8 mouse cellular contexts compared by ENCODE assay signal in the genomic region with DNA sequence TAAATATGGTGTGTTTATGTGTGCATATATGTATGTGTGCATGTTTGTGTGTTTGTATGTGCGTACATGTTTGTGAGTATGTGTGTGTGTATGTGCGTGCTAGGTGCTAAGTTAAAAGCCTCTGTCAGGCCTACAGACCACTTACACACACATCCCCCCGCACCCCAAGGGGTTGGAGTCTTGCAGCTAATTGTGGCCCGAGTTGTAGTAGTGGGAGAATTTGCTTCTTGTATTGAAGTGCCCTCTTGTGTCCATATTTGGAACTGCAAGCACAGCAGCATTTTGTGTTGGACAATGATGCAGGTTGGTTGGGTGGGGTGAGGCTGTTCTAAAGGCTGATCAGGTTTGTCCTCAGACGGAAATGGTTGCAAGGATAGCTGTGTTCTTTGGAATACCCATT. TPM values are rescaled to one million over a fixed set of nuclear protein-coding genes. Genes with fewer than 3 reads are reported as not detected.
DNase-seq lines count a peak whose midpoint lies in the region; ATAC-seq and TF ChIP-seq lines count a peak whose summit lies in the region.
"Had no signal": no experiment of that assay in that cellular context is flagged by ENCODE, and none has a peak within 500 bp of the region (broad histone marks: within the 10 kb centered on the region; RNA-seq: fewer than 3 reads in every experiment).

No protein-coding gene starts in this region.

- H3K27ac ChIP-seq in MEL (ENCODE audit: control insufficient read depth, low read depth, low read length) = no peak overlapping the region
- H3K27ac ChIP-seq in embryonic facial prominence, embryonic 11.5 days (replicated peaks; ENCODE audit: low read depth, low read length) = no peak overlapping the region
- no peak overlapping the region for H3K27ac ChIP-seq in heart, postnatal 0 days (ENCODE audit: low read depth)

- peak; percentile 94 for TF ChIP-seq RAD21 in MEL (IDR thresholded peaks at IDR 0.05; ENCODE audit: low read depth, low read length)

- no peaks in the 10 kb centered on the region for H3K9me3 ChIP-seq in MEL (replicated peaks; ENCODE audit: insufficient read depth, low read length)
- no peaks in the 10 kb centered on the region for H3K9me3 ChIP-seq in embryonic facial prominence, embryonic 11.5 days (replicated peaks; ENCODE audit: control insufficient read depth, low read length)
- no peaks in the 10 kb centered on the region for H3K9me3 ChIP-seq in heart, postnatal 0 days (replicated peaks; ENCODE audit: control insufficient read depth, low read length)

- no peak overlapping the region for H3K4me3 ChIP-seq in MEL (ENCODE audit: control insufficient read depth in 1 of 2, insufficient read depth in 1 of 2, low read depth in 2 of 2, low read length in 2 of 2)
- H3K4me3 ChIP-seq in embryonic facial prominence, embryonic 11.5 days (ENCODE audit: low read depth, low read length) = no peak overlapping the region
- no peak overlapping the region for H3K4me3 ChIP-seq in heart, postnatal 0 days (ENCODE audit: low read depth, low read length)
- H3K4me3 ChIP-seq: megakaryocyte, embryonic 14.5 days had no signal

- no peak for TF ChIP-seq POLR2A in MEL (IDR thresholded peaks at IDR 0.05; ENCODE audit: control insufficient read depth in 1 of 2, insufficient read depth in 1 of 2, low read depth in 1 of 2, low read length in 2 of 2, poor library complexity in 1 of 2)

- no peak overlapping the region for H3K4me2 ChIP-seq in embryonic facial prominence, embryonic 11.5 days (ENCODE audit: low read depth, low read length)
- no peak overlapping the region for H3K4me2 ChIP-seq in heart, postnatal 0 days (ENCODE audit: low read depth, low read length)

- H3K36me3 ChIP-seq in MEL (ENCODE audit: control insufficient read depth in 1 of 2, insufficient read depth in 2 of 2, low read length in 2 of 2) = no peaks in the 10 kb centered on the region
- H3K36me3 ChIP-seq in embryonic facial prominence, embryonic 11.5 days (replicated peaks; ENCODE audit: control insufficient read depth, insufficient read depth, low read depth, low read length) = no peaks in the 10 kb centered on the region
- H3K36me3 ChIP-seq in heart, postnatal 0 days (replicated peaks; ENCODE audit: control insufficient read depth, insufficient read depth, low read length) = no peaks in the 10 kb centered on the region

- H3K27me3 ChIP-seq in MEL (ENCODE audit: control insufficient read depth in 1 of 2, insufficient read depth in 2 of 2, low read length in 2 of 2) = no peaks in the 10 kb centered on the region
- H3K27me3 ChIP-seq in embryonic facial prominence, embryonic 11.5 days (ENCODE audit: control insufficient read depth, insufficient read depth, low read length) = no peaks in the 10 kb centered on the region
- H3K27me3 ChIP-seq in heart, postnatal 0 days (ENCODE audit: control insufficient read depth, insufficient read depth, low read length) = no peaks in the 10 kb centered on the region

- no peak overlapping the region for H3K9ac ChIP-seq in MEL (ENCODE audit: control insufficient read depth, low read depth, low read length, poor library complexity, severe bottlenecking)
- H3K9ac ChIP-seq in embryonic facial prominence, embryonic 11.5 days (replicated peaks; ENCODE audit: low read length) = no peak overlapping the region
- no peak overlapping the region for H3K9ac ChIP-seq in heart, postnatal 0 days (replicated peaks; ENCODE audit: low read depth, low read length)

- 40% methylated on average over 5 of the region's 5 CpGs for WGBS in embryonic facial prominence, embryonic 11.5 days
- 29% methylated on average over 5 of the region's 5 CpGs for WGBS in heart, postnatal 0 days

- TF ChIP-seq CTCF in MEL (IDR thresholded peaks at IDR 0.05 in 2 of 3, conservative IDR thresholded peaks at IDR 0.05 in 1 of 3; ENCODE audit: control insufficient read depth in 1 of 3, insufficient read depth in 1 of 3, low read depth in 2 of 3, low read length in 3 of 3, poor library complexity in 1 of 3, severe bottlenecking in 1 of 3) = peak; percentile 60 to 99 (median 96)
- TF ChIP-seq CTCF in heart, postnatal 0 days (IDR thresholded peaks at IDR 0.05; ENCODE audit: low read depth) = peak; percentile 94

- no peak for ATAC-seq in embryonic facial prominence, embryonic 11.5 days (replicated peaks; ENCODE audit: insufficient number of reproducible peaks, low FRiP score, low TSS enrichment, low read depth)
- peak; percentile 25; the same call in 1 of the 2 replicates for ATAC-seq in heart, postnatal 0 days (ENCODE audit: insufficient read depth, low read depth)

- peaks cover 0 to 4% of the 10 kb centered on the region in 2 experiments; a peak in 3 of 4 replicates for H3K4me1 ChIP-seq in MEL (ENCODE audit: control insufficient read depth in 1 of 2, insufficient read depth in 2 of 2, low read length in 2 of 2)
- H3K4me1 ChIP-seq in embryonic facial prominence, embryonic 11.5 days (ENCODE audit: control insufficient read depth, insufficient read depth, low read length) = no peaks in the 10 kb centered on the region
- 0 out of 2 replicates have a peak, but pooled peaks cover 4% of the 10 kb centered on the region for H3K4me1 ChIP-seq in heart, postnatal 0 days (ENCODE audit: control insufficient read depth, insufficient read depth)

- no peak for TF ChIP-seq EP300 in MEL (IDR thresholded peaks at IDR 0.05; ENCODE audit: low read depth in 1 of 2, low read length in 2 of 2)
- no peak for TF ChIP-seq EP300 in heart, postnatal 0 days (IDR thresholded peaks at IDR 0.05; ENCODE audit: low read depth)

- DNase-seq in MEL (ENCODE audit: low read depth, low spot score) = peak; percentile 87
- peak; percentile 83 for DNase-seq in adrenal gland, postnatal 14 days
- peak; percentile 81 for DNase-seq in embryonic facial prominence, embryonic 11.5 days (ENCODE audit: low spot score)
- peak; percentile 56 for DNase-seq in heart, postnatal 0 days (ENCODE audit: low spot score)
- peak; percentile 53 to 75 for DNase-seq in layer of hippocampus, adult 8-10 months (ENCODE audit: low spot score in 2 of 2)
- peak; percentile 87 for DNase-seq in lung, postnatal 10 days
- DNase-seq in spleen, adult 18-20 months = peak; percentile 12 to 66

- no peaks in the 10 kb centered on the region for H3K79me2 ChIP-seq in MEL (ENCODE audit: control insufficient read depth, insufficient read depth, low read length, poor library complexity)

TF ChIP-seq in MEL, 35 proteins besides CTCF, POLR2A, EP300 and RAD21 (continues in another document):
- TF ChIP-seq MYC (IDR thresholded peaks at IDR 0.05; ENCODE audit: low read depth, low read length) (0 out of 2 replicates have a peak, but pooled peaks have one; percentile 53), ZC3H11A (IDR thresholded peaks at IDR 0.05; ENCODE audit: low read depth, low read length) (peak; percentile 91), ELF1 (IDR thresholded peaks at IDR 0.05; ENCODE audit: low read depth, low read length) (no peak), MAZ (IDR thresholded peaks at IDR 0.05; ENCODE audit: low read depth, low read length) (peak; percentile 61; the same call in 1 of the 2 replicates), USF1 (IDR thresholded peaks at IDR 0.05; ENCODE audit: low read depth, low read length) (no peak), TAL1 (IDR thresholded peaks at IDR 0.05; ENCODE audit: low read length) (no peak), SMC3 (IDR thresholded peaks at IDR 0.05; ENCODE audit: low read depth, low read length) (peak; percentile 94), TCF12 (IDR thresholded peaks at IDR 0.05; ENCODE audit: low read depth, low read length) (no peak)

RNA-seq across cellular contexts. Expression of a gene that starts 35.7 kb away (rescaled TPM):
- total RNA-seq in MEL (2012; rRNA removed) = not detected in 2 replicates
- under 1 TPM in 1 of 2 experiments, not detected in 1; 0.07 TPM for polyA plus RNA-seq in MEL (2012; ENCODE audit: insufficient read depth in 1 of 2, insufficient read length in 2 of 2, low read depth in 1 of 2, low replicate concordance in 2 of 2, missing spikeins in 1 of 2)
- total RNA-seq in adrenal gland, postnatal 14 days (2021) = not detected in 2 replicates
- not detected in 2 replicates for polyA plus RNA-seq in embryonic facial prominence, embryonic 11.5 days (2014; fragmentation: Nextera tagmentation; extraction: Ambion mirVana)
- total RNA-seq in heart, postnatal 0 days (2014; rRNA removed; ENCODE audit: low replicate concordance) = not detected in 2 replicates
- 0.29 and 0.63 TPM in 2 replicates for polyA plus RNA-seq in heart, postnatal 0 days (2015; fragmentation: Nextera tagmentation; extraction: Ambion mirVana)
- not detected for total RNA-seq in layer of hippocampus, adult 8-10 months (2022)

RNA-seq across cellular contexts. Expression of a gene that starts 39.3 kb away (rescaled TPM):
- 1.0 and 1.3 TPM in 2 replicates for total RNA-seq in MEL (2012; rRNA removed)
- polyA plus RNA-seq in MEL (2012; ENCODE audit: insufficient read depth in 1 of 2, insufficient read length in 2 of 2, low read depth in 1 of 2, low replicate concordance in 2 of 2, missing spikeins in 1 of 2) = 1 to 10 TPM in 1 of 2 experiments, not detected in 1; 3.0 TPM
- total RNA-seq in adrenal gland, postnatal 14 days (2021) = 2.9 and 3.2 TPM in 2 replicates
- polyA plus RNA-seq in embryonic facial prominence, embryonic 11.5 days (2014; fragmentation: Nextera tagmentation; extraction: Ambion mirVana) = 2.2 and 2.6 TPM in 2 replicates
- total RNA-seq in heart, postnatal 0 days (2014; rRNA removed; ENCODE audit: low replicate concordance) = 1.1 TPM in 1 of 2 replicates, not detected in the other
- polyA plus RNA-seq in heart, postnatal 0 days (2015; fragmentation: Nextera tagmentation; extraction: Ambion mirVana) = 0.05 and 0.12 TPM in 2 replicates
- 10 to 100 TPM; 37.8 to 51.4 (median 42.4) TPM for total RNA-seq in layer of hippocampus, adult 8-10 months (2022)

RNA-seq across cellular contexts. Expression of a gene that starts 49.3 kb away (rescaled TPM):
- 3.2 and 4.4 TPM in 2 replicates for total RNA-seq in MEL (2012; rRNA removed)
- polyA plus RNA-seq in MEL (2012; ENCODE audit: insufficient read depth in 1 of 2, insufficient read length in 2 of 2, low read depth in 1 of 2, low replicate concordance in 2 of 2, missing spikeins in 1 of 2) = 1 to 10 TPM in 1 of 2 experiments, not detected in 1; 3.5 TPM
- 15.4 and 19.7 TPM in 2 replicates for total RNA-seq in adrenal gland, postnatal 14 days (2021)
- polyA plus RNA-seq in embryonic facial prominence, embryonic 11.5 days (2014; fragmentation: Nextera tagmentation; extraction: Ambion mirVana) = 0.70 and 2.1 TPM in 2 replicates
- 65.8 and 156 TPM in 2 replicates for total RNA-seq in heart, postnatal 0 days (2014; rRNA removed; ENCODE audit: low replicate concordance)
- polyA plus RNA-seq in heart, postnatal 0 days (2015; fragmentation: Nextera tagmentation; extraction: Ambion mirVana) = 51.0 and 68.2 TPM in 2 replicates
- 10 to 100 TPM in 1 of 4 experiments, 1 to 10 TPM in 2, not detected in 1; 2.8 to 33.0 (median 8.6) TPM for total RNA-seq in layer of hippocampus, adult 8-10 months (2022)

RNA-seq across cellular contexts. Expression of a gene that starts 58.8 kb away (rescaled TPM):
- 62.7 and 103 TPM in 2 replicates for total RNA-seq in MEL (2012; rRNA removed)
- 100 to 1,000 TPM in 1 of 2 experiments, not detected in 1; 105 TPM for polyA plus RNA-seq in MEL (2012; ENCODE audit: insufficient read depth in 1 of 2, insufficient read length in 2 of 2, low read depth in 1 of 2, low replicate concordance in 2 of 2, missing spikeins in 1 of 2)
- 1,163 and 1,199 TPM in 2 replicates for total RNA-seq in adrenal gland, postnatal 14 days (2021)
- 3.5 and 3.7 TPM in 2 replicates for polyA plus RNA-seq in embryonic facial prominence, embryonic 11.5 days (2014; fragmentation: Nextera tagmentation; extraction: Ambion mirVana)
- 39.5 and 47.2 TPM in 2 replicates for total RNA-seq in heart, postnatal 0 days (2014; rRNA removed; ENCODE audit: low replicate concordance)
- 30.4 and 30.8 TPM in 2 replicates for polyA plus RNA-seq in heart, postnatal 0 days (2015; fragmentation: Nextera tagmentation; extraction: Ambion mirVana)
- total RNA-seq in layer of hippocampus, adult 8-10 months (2022) = 100 to 1,000 TPM; 117 to 188 (median 137) TPM
